Mouse (Mus musculus) C2C12 (cell line): ENCODE measurements at regions not wholly inside any gene's neighbourhood (a gene's known extent, or its start where the extent isn't known, plus 50 kb on each side); places are given as distances from the start of the nearest gene placed in this dataset.

Experiments
- H3K27me3 ChIP-seq: one replicate; pipeline ENCODE4 v1.6.1; 2011; ENCODE audit not compliant: control insufficient read depth, insufficient read depth, insufficient read length
- H3K36me3 ChIP-seq: one replicate; pipeline ENCODE4 v1.6.1; 2011; ENCODE audit not compliant: control insufficient read depth, insufficient read depth
- H3K4me3 ChIP-seq: one replicate; pipeline ENCODE4 v1.5.1; 2011; ENCODE audit warnings: mild to moderate bottlenecking, control low read depth; ENCODE audit not compliant: poor library complexity, insufficient read depth, severe bottlenecking
- H3K79me2 ChIP-seq: one replicate; pipeline ENCODE4 v1.6.1; 2011; ENCODE audit not compliant: control insufficient read depth, insufficient read depth
- H3K79me3 ChIP-seq: one replicate; pipeline ENCODE4 v1.6.1; 2011; ENCODE audit warnings: low read depth, control low read depth
- H3ac ChIP-seq: one replicate; pipeline ENCODE3; 2011; ENCODE audit warnings: low read depth; ENCODE audit not compliant: control insufficient read depth, insufficient read length
- CEBPB ChIP-seq: IDR thresholded peaks from one replicate; pipeline ENCODE4 v1.6.1; 2011; ENCODE audit warnings: low read depth, mild to moderate bottlenecking, control low read depth, moderate library complexity
- CTCF ChIP-seq: IDR thresholded peaks from one replicate; pipeline ENCODE4 v1.5.1; 2011; ENCODE audit not compliant: control insufficient read depth, insufficient read depth, insufficient read length
- FOSL1 ChIP-seq: IDR thresholded peaks from one replicate; pipeline ENCODE4 v1.8.0; 2011; ENCODE audit warnings: mild to moderate bottlenecking, low read length; ENCODE audit not compliant: poor library complexity, insufficient read depth, severe bottlenecking
- MAX ChIP-seq: IDR thresholded peaks from one replicate; pipeline ENCODE4 v1.6.1; 2011; ENCODE audit warnings: mild to moderate bottlenecking, control low read depth
- MYOD1 ChIP-seq: IDR thresholded peaks from one replicate; pipeline ENCODE4 v1.6.1; 2011; ENCODE audit warnings: low read depth; ENCODE audit not compliant: control insufficient read depth, insufficient read length
- MYOG ChIP-seq: IDR thresholded peaks from one replicate; pipeline ENCODE4 v1.6.1; 2011; ENCODE audit not compliant: control insufficient read depth, insufficient read length; ENCODE audit errors: extremely low read depth
- USF1 ChIP-seq: IDR thresholded peaks from one replicate; pipeline ENCODE4 v1.6.1; 2011; ENCODE audit warnings: low read depth, mild to moderate bottlenecking, control low read depth, moderate library complexity

- Histone ChIP-seq H3K4me3 (no peak overlapping the region), H3K36me3 (no peaks in the 10 kb centered on the region), H3K79me2 (no peaks in the 10 kb centered on the region), H3K79me3 (no peaks in the 10 kb centered on the region), H3ac (no peak overlapping the region), H3K27me3 (no peaks in the 10 kb centered on the region)
- TF ChIP-seq MYOD1, result no peak
- no peak for TF ChIP-seq USF1
- TF ChIP-seq FOSL1, result no peak
- TF ChIP-seq MAX, result no peak
- no peak for TF ChIP-seq MYOG
- TF ChIP-seq CTCF, result no peak
- TF ChIP-seq CEBPB, result no peak
These were observed 531.9 kb upstream of the Gm19410 start for GRCm38 (mm10) chr8:35233520-35234186.

- no peaks in the 10 kb centered on the region for H3K36me3 ChIP-seq
- no peaks in the 10 kb centered on the region for H3K79me2 ChIP-seq
- no peaks in the 10 kb centered on the region for H3K27me3 ChIP-seq
- H3K79me3 ChIP-seq, result no peaks in the 10 kb centered on the region
- H3K4me3 ChIP-seq, result no peak overlapping the region
- TF ChIP-seq FOSL1 (no peak), MYOG (no peak), CEBPB (no peak), MAX (no peak), CTCF (no peak), MYOD1 (no peak), USF1 (no peak)
- no peak overlapping the region for H3ac ChIP-seq
These were observed 531.2 kb upstream of the Gm19410 start for GRCm38 (mm10) chr8:35234436-35234835.

GRCm38 (mm10) chr8:35235815-35236509 is 529.6 kb upstream of the Gm19410 start:
- H3K27me3 ChIP-seq, result no peaks in the 10 kb centered on the region
- TF ChIP-seq USF1, result no peak
- no peak for TF ChIP-seq MYOD1
- no peak for TF ChIP-seq CTCF
- TF ChIP-seq CEBPB, result no peak
- no peak for TF ChIP-seq MAX
- no peak for TF ChIP-seq MYOG
- no peak for TF ChIP-seq FOSL1

GRCm38 (mm10) chr8:35237279-35237678 is 528.3 kb upstream of the Gm19410 start:
- H3K79me3 ChIP-seq, result no peaks in the 10 kb centered on the region
- no peaks in the 10 kb centered on the region for H3K36me3 ChIP-seq
- H3K4me3 ChIP-seq, result no peak overlapping the region
- H3ac ChIP-seq, result no peak overlapping the region
- TF ChIP-seq FOSL1 (no peak), MAX (no peak), USF1 (no peak), MYOG (no peak), MYOD1 (no peak)
- no peaks in the 10 kb centered on the region for H3K79me2 ChIP-seq
- H3K27me3 ChIP-seq, result no peaks in the 10 kb centered on the region

More at GRCm38 (mm10) chr8:35235815-35236509, 529.6 kb upstream of the Gm19410 start:
- Histone ChIP-seq H3K4me3 (no peak overlapping the region), H3ac (no peak overlapping the region), H3K36me3 (no peaks in the 10 kb centered on the region), H3K79me2 (no peaks in the 10 kb centered on the region), H3K79me3 (no peaks in the 10 kb centered on the region)

- H3K79me2 ChIP-seq, result no peaks in the 10 kb centered on the region
- no peak for TF ChIP-seq USF1
- no peak for TF ChIP-seq MYOD1
- no peak for TF ChIP-seq MYOG
- H3K79me3 ChIP-seq, result no peaks in the 10 kb centered on the region
- no peaks in the 10 kb centered on the region for H3K27me3 ChIP-seq
- no peak overlapping the region for H3ac ChIP-seq
- no peak overlapping the region for H3K4me3 ChIP-seq
- H3K36me3 ChIP-seq, result no peaks in the 10 kb centered on the region
These were observed 524.7 kb upstream of the Gm19410 start for GRCm38 (mm10) chr8:35240884-35241283.

GRCm38 (mm10) chr8:35243555-35243954 is 522.0 kb upstream of the Gm19410 start:
- TF ChIP-seq CEBPB (no peak), MAX (no peak), CTCF (no peak), USF1 (no peak), MYOG (no peak), FOSL1 (no peak), MYOD1 (no peak)
- no peaks in the 10 kb centered on the region for H3K27me3 ChIP-seq

More at GRCm38 (mm10) chr8:35243555-35243954, 522.0 kb upstream of the Gm19410 start:
- Histone ChIP-seq H3K36me3 (no peaks in the 10 kb centered on the region), H3K4me3 (no peak overlapping the region), H3K79me3 (no peaks in the 10 kb centered on the region), H3K79me2 (no peaks in the 10 kb centered on the region), H3ac (no peak overlapping the region)
